Mouse (Mus musculus) frontal cortex, postnatal 36 days (tissue): Measurements from ENCODE around the gene Nfe2l1.
"Not testable (repeated sequence)": the region's sequence is repeated elsewhere in the genome, so short reads cannot be mapped to it uniquely, and the experiment has no call there.

Experiments
- DNase-seq, 2 experiments: peaks; one replicate each; pipeline ENCODE4 v3.0.0; 2022; ENCODE audit warnings: low spot score in 2 of 2

Nfe2l1 gene

DNA sequence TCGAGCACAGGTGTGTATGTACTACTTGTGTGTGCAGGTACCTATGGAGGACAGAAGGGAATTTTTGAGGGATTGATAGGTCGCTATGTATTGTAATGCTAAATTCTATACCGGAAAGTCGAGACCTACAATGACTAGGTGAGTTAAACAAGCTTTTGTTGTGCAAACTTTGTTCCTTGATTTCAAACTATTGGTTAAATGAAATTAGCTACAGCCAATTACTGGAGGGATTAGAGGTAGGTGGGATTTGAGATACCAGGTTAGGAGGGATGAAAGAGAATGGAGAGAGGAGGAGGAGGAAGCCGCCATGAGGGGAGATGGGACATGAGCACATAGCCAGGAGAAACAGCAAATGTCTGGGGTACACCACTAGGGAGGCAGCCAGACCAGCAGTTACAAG is 49.5 kb downstream of the Nfe2l1 start:
- DNase-seq = no peak

DNA sequence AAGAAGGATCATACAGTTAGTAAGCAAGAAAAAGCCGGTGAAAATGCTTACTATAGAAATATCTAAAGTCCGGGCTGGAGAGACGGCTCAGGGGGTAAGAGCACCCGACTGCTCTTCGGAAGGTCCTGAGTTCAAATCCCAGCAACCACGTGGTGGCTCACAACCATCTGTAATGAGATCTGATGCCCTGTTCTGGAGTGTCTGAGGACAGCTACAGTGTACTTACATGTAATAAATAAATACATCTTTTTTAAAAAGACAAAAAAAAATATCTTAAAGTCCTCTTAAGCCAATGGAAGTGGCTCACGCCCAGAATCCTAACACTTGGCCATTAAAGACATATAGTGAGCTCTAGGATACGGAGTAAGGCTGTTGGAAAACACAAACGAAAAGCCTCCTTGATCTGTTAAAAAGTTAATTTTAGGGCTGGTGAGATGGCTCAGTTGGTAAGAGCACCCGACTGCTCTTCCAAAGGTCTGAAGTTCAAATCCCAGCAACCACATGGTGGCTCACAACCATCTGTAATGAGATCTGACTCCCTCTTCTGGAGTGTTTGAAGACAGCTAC is 51.6 kb downstream of the Nfe2l1 start:
- not testable (repeated sequence) for DNase-seq

DNA sequence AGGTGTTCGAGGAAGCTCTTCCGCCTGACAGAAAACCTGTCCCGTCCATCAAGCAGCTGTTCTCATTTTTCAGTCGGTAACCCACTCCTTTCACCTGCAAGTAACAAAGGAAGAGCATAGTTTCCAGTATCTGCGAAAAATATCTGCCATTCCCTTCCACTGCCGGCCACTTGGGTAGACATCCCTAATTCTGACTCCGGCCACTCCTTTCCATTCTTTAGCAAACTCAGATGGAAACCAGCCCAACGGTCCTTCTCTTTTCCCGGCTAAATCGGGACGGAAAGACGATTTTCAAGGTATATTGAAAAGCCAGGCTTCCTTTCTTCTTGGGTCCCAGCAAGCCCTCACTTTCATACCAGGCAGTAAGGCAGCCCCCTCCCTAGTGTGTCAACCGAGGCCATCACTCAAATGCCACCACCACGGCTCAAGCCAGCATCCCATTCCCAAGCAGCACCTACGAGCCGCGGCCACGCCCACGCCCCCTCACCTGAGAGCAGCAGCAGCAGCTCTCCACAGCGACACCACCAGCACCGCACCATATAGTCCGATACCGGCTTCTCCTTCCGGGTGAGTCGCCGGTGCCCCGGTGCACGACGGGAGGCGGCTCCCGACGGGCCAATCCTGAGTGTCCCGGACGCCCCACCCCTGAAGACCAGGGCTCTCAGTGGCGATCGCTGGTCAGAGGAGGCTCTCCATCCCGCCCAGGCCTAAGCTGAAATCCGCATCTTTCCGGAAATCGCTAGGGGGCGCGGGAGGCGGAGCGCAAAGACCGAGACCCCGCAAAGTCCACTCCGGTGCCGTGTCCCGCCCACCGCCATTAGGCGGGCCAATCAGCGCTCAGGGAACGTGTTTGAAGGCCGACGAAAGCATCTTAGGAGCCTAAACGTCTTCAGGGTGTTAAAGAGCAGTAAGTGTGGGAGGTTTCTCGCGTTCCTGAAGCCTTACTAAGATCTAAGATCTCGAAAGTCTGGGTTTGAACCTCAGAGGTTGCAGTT is 52.5 kb downstream of the Nfe2l1 start, which contains the start of gene Snx11:
Snx11 (minus strand) TSS at position 592 of the 995 bp plus-strand sequence.
- peak; percentile 99 for DNase-seq

DNA sequence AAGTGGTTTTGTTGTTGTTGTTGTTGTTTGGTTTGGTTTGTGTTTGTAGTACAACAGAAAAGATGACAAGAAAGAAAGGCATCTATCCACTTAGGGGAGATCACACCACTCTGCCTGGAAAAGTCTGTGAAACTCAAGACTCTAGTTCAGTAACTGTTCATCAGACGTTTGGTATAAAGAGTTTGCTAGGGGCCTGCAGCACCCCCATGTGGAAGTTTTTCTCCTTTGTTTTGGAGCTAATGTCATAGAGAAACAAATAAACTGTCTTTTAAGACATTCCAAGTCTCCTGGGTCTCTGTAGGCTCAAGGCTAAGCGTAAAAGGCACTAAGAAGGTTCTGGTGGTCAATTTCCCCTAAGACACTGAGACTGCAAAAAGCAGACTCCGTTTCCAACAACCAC is 53.7 kb downstream of the Nfe2l1 start:
- DNase-seq = no peak

DNA sequence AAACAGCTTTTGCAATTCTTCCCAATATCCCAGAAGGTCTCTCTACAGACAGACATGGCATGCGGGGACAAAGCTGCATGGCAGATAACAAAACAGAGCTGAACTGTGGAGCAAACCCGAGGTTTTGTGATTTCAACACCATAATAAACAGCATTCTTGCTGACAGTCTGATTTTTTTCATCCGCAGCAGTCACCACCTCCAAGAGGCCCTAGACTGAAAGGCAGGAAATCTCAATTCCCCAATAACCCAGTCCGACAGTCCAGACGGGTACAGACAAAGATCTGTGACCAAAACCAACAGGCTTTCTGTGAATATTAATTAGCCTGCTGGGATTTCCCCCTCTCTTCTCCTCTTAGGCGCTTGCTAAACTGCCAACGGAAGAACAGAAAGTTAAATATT is 54.1 kb downstream of the Nfe2l1 start:
- no peak for DNase-seq

DNA sequence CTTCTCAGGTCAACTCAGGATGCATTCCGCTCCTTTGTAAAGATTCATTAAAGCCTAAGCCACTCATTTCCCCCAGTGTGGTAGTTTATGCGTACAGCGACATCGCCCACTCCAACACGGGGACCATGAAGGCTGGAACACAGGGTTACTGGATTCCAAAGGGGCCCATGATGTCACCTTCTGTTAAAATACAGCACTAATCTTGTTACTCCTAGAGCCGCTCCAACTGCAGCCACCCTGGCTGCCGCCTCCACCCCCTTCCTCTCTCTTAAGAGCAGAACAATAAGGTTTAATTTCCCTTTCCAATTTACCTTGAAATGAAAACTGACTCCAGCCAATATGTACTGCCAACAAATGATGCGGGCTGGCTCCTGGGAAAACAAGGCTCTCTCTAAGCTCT is 54.7 kb downstream of the Nfe2l1 start:
- DNase-seq = no peak

DNA sequence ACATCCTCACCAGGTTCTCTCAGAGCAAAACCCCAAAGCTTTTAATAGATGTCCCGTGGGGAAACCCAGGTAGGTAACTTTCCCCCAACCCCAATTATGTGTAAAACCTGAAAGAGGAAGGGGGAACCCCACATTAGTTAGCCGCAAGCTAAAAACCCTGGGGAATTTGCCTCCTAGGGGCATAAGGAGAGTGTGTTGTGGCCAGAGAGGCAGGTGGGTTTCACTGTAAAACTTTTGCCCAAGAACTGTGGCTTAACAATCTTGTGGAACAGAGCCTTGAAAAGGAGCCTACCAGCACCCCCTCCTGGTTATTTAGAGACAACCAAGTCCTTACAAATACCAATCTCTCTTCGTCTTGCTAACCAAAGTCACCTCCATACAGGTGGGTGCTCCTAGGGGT is 55.2 kb downstream of the Nfe2l1 start:
- DNase-seq = no peak

DNA sequence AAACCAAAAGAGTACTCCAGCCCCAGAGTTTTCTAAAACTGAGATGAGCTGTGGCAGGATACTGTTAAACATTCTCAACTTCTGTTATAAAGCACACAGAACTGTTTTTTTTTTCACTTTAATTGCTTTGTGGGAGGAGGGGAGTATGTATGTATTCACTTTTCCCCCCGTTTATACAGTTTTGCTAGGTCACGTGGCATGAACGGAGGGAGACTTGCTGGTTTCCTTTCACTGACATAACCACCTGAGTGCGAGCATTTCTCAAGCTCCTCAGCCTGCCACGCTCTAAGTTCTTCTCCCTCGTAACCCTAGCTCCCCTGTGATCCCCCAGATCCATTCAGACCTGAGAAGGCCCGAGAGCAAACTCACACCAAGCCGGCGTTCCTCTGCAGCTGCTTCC is 57.4 kb downstream of the Nfe2l1 start:
- no peak for DNase-seq

DNA sequence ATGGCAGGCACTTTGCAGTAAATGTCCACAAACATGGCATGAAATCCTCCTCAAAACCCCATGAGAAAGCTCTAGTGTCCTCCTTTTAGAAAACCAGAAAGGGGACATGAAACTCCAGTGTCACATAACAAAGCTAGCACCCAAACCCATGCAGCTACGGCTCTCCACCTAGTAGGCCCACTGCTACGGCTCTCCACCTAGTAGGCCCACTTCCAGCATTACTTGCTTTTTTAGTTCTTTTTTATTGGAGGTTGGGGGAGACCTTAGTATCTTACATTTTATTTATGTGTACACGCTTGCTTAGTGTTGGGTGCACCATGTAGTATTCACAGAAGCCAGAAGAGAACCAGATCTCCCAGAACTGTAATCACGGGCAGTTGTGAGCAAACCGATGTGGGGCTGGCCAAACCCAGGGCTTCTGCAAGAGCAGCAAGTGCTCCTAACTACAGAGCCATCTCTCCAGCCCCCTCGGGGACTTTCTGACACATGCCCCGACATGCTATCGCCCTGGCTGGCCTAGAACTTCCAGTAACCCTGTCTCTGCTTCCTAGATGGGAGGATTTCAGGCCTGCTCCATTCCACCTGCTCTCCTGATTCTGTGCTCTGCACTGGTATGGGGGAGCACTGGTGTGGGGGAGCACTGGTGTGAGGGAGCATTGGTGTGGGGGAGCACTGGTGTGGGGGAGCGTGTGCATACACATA is 58.3 kb downstream of the Nfe2l1 start:
- DNase-seq = no peak

DNA sequence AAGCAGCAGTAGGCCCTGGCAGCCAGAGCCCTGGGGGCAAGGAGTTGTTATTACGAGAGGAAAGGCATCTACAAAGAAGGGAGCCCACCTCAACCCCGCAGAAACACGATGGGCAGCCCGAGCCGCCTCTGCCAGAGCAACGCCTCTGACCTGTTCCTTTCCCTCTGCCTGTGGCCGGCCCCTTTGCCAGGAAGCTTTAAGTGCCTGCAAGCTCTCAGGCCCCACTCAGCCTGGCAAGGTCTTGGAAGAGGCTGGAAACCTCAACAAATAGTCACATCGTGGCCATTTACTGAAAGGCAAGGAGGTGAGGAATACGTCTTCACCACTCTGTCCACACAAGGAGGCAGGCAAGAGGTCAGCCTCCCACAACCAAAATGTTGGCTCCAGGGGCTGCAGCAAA is 61.5 kb downstream of the Nfe2l1 start:
- DNase-seq = no peak
